Mouse (Mus musculus) liver, adult 2 months (tissue): ENCODE data around the gene Hoxa5.

ENCODE experiments used
- CTCF ChIP-seq: fragments of 200-500 bp; IDR thresholded peaks from 2 replicates; pipeline ENCODE4 v1.5.1; 2011; ENCODE audit warnings: low read depth, low read length, control low read depth
- POLR2A ChIP-seq: fragments of 200-500 bp; IDR thresholded peaks from 2 replicates; pipeline ENCODE4 v1.6.1; 2011; ENCODE audit warnings: low read length, control low read depth; ENCODE audit not compliant: insufficient read depth; ENCODE audit errors: extremely low read depth

DNA sequence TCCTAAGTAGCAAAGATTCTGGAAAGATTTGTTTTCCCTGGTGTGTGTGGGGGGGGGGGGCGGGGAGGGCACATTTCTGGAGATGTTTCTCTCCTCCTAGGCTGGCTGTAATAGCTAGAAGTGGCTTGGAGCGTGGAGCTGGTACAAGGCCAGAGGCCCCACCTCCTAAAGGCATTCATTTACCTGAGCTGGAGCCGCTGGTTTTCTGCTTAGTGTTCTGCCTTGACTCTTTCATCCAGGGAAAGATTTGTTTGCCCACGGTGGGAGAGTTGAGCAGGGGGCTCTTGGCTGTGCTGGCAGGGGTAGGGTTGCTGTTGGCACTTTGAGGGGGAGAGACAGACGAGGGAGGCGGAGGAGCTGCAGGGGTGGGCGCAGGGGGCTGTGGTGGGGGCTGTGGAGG lies 32.4 kb downstream of the Hoxa5 start:
- TF ChIP-seq CTCF (no peak), POLR2A (no peak)
